Mouse (Mus musculus) right cerebral cortex, postnatal 4 days (tissue): ENCODE data around the gene Ssbp3.

Source experiments
- DNase-seq: peaks from one replicate; pipeline ENCODE4 v3.0.0-alpha.2; 2022

Gene Ssbp3

DNA sequence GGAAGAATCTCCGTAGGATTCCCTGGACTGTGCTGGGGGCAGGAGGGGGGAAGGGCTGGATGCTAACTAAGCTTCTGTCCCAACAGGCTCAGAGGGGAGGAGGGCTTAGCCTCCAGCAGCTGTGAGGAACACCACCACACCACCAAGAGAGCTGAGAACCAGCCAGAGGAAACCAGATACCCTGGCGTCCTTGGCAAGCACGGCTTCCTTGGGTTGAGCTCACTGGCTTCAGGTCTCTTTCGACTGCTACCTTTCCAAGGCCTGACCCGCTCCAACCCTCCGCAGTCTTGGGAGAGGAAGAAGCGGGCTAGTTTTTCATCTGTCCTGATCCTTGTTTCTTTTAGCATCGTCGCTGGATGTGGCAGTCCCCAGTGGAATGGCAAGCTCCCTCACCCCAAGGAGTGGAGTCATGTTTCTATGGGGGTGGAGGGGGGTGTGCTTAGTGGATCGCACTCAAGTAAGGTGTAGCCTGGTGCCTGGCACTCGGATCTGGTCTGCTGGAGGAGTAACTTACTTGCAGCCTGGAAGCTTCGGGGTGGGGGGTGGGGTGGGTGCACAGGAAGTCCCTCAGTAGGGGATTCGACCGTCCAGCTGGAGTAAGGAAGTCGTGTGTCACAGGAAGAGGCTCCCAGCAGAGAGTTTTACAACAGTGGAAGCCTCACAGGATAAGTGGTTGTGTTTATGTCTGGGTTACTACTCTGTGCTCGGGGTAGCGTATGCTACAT lies 2.6 kb upstream of the Ssbp3 start:
- no peak for DNase-seq

GRCm38 (mm10) chr4:106908426-106908809 lies 2.1 kb upstream of the Ssbp3 start:
- DNase-seq = no peak

DNA sequence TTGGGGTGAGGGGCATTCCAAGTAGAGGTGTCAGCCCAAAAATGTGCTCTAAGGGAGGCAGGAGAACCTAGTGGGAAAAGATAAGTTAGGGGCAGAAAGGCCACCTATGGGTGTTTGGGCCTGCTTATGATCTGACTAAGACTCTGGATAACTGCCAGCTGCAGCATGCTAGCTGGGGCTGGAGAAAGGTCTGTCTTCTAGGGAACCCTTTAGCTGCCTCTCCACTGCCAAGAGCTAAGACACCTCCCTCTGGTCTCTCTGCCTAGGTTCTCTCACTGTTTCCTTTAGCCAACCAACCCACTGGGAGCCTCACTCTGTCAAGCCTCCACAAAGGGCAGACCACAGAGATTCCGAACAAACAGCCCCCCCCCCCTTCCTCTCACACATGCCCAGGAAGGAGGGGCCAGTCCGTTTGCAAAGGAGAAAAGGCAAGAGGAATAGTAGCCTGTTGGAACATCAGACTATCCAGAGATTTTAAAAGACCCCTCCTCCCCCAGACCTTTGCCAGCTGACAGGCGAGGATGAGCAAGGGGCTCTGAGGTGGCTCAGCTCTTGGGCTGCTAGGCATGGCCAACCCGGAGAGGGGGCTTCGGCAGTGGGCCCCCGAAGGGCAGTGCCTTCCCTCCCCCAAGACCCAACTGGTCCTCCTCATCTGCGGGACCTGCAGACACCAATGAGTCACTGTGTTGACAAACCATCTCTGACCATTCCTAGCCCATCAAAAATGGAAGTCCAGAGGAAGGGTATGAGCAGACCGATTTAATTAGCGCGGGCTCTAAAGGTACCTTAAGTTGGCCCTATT lies 1.4 kb upstream of the Ssbp3 start:
- no peak for DNase-seq

- DNase-seq = no peak
Observed at GRCm38 (mm10) chr4:106909797-106910196, 704 bp upstream of the Ssbp3 start.

GRCm38 (mm10) chr4:106911246-106911801 lies 823 bp downstream of the Ssbp3 start:
- peak; percentile 88 for DNase-seq

GRCm38 (mm10) chr4:106911951-106912688 lies 1.6 kb downstream of the Ssbp3 start:
- DNase-seq = no peak

DNA sequence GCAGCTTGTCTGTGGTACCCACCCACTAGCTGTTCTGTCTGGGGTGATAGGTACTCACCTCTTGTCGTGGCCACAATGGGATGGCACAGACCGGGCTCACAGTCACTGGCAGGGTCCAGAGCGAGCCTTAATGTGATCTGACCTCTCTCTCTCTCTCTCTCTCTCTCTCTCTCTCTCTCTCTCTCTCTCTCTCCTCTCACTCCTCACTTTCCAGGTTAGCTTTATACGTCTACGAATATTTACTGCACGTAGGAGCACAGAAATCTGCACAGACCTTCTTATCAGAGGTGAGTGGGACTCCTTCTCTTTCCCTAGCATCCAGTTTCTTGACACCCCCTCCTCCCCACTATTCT lies 2.2 kb downstream of the Ssbp3 start:
- no peak for DNase-seq

DNA sequence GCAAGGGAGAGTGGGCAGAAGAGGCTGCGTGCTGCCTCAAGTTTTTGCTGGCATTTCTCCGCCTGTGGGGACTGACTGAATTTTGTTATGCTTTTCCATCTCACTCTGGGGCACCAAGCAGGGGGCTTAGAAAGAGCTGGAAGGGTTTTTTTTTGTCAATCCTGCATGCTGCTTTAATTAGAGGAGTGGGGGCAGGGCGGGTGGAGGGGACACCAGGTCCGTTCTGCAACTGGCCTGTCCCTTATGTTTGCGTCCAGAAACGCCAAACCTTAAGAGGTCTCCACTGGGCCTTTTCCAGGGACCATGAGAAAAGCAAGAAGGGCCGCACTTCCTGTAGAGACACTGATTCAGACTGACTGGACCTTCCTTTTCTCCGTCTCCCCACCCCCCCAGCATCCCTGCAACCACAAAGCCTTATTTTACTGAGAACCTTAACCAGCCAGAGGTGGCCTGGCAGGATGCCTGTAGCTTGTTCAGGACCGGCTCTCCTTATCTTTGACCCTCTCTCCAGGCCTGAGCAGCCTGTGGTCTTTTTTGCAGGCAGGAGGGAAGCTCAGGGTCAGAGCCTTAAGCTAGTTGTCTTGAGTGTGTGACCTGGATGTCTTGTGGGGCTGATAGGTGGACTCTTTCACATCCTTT lies 3.0 kb downstream of the Ssbp3 start:
- no peak for DNase-seq

DNA sequence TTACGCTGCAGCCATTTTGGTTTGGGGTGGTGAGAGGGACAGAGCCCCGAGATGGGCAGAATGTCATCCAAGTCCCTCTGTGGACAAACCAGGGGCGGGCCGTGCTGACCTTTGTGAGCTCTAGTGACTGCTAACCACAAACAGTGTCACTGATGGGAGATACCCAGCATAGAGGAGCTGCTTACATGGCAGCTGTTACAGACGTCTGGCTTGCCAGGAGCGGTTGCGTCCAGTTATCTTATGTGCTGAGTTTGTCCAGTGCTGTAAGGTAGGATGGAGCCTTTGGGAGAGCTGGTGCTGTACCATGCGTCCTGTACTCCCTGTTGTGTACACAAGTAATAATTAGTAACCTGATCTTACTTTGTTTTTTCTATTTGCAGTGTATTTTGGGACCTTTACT lies 4.8 kb downstream of the Ssbp3 start:
- DNase-seq = no peak

DNA sequence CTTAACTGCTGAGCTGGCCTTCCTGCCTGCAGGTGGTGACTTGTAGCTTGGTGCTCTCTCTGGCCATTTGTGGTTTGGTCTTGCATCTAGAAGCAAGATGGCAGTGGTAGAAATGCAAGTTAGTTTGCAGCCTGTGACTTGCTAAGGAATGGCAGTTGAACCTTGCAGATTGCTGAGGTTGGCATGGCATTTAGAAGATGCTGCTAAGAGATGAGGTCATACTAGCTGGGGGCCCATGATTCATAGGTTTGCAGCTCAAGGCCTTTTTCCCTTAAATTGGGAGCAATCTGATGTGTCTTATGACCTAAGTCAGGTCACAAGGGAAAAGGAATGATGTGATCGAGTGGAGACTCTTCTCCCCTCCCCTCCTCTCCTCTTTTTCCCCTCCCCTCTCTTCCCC lies 7.8 kb downstream of the Ssbp3 start:
- no peak for DNase-seq

DNA sequence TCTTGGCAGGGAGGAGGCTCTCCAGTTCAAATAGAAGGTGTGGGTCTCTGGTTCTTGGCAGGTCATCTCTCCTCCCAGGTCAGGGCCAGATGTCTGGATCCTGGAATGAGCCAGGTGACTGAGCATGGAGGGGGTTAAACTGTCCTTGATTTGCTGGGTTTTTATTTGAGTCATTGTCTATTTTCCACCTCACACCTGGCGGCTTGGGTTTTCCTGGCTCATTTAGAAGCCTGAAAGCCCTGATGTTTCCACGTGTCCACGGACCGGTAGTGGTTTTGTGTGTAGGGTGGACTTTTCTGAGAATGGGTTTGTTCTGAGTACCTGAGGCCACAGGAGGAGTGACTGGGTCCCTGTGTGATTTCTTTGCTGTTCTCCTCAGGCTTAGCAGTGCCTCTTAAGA lies 9.6 kb downstream of the Ssbp3 start:
- no peak for DNase-seq

GRCm38 (mm10) chr4:106921375-106922336 lies 11.2 kb downstream of the Ssbp3 start:
- no peak for DNase-seq

GRCm38 (mm10) chr4:106922919-106923318 lies 12.4 kb downstream of the Ssbp3 start:
- DNase-seq = no peak

DNA sequence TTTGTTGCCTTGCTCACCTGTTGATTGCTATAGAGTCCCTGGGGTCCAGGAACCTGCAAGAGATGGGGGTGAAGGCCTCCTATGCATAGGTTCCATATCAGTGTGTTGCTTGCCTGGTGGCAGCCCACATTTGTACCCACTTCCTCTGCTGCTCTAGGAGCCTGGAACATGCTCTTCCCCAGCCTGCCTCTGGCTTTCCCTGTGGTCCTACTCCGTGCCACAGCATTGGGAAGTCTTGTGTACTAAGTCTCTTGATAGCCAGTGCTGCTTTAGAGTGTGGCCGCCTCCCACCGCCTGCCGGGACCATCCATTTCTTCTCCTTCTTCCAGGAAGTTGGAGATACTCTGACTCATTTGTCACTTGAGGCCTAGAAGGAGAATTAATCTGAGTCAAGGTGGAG lies 13.7 kb downstream of the Ssbp3 start:
- no peak for DNase-seq

DNA sequence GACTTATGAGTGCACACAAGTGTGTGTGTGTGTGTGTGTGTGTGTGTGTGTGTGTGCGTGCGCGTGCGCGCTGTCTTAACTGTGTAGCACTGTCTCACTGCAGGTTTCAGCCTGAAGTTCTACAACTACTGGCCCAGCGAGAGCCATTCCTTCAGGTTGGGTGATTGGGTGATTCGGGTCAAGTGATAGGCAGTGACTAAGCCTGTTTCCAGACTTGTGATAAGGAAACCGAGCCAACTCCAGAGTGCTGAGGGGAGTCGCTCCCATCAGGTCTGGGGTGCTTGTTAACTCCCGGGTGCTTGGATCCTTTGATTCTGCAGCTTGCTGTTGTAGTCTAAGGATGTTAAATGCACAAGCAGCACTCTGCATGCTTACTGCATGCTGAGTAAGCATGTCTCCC lies 14.4 kb downstream of the Ssbp3 start:
- no peak for DNase-seq

DNA sequence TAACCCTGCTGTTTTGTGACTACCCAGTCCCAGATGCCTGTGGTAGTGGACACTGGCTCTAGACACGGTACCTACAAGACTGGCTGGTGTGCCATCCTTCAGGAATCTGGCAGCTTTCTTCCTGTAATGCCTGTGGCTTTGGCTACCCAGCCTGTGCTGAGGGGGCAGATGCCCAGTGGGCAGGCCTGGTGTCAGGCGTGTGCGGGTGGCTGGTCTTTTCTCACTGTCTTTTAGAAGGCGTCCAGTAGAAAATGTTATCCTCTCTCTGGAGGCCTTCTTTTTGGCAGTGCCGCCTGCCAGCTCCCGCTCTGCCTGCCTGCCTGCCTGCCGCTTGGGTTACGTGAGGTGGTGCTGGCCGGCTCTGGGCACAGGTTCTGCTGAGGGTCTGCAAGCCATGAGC lies 15.9 kb downstream of the Ssbp3 start:
- no peak for DNase-seq

DNA sequence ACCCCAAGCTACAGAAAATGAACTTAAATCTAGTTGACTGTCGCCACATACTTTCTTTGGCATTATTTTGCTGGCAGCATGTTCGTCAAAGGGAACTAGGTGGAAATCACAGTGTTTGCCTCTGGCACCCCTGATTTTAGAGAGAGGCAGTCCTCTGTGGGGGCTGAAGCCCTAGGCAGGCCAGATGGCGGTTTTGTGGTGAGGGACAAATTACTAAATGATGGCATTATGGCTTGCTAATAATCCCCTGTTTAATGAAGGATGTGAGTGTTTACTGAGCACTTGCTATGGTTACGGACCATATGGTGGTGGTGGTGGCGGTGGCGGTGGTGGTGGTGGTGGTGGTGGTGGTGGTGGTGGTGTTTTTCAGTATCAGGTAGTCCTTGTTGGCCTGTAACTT lies 16.5 kb downstream of the Ssbp3 start:
- no peak for DNase-seq

DNA sequence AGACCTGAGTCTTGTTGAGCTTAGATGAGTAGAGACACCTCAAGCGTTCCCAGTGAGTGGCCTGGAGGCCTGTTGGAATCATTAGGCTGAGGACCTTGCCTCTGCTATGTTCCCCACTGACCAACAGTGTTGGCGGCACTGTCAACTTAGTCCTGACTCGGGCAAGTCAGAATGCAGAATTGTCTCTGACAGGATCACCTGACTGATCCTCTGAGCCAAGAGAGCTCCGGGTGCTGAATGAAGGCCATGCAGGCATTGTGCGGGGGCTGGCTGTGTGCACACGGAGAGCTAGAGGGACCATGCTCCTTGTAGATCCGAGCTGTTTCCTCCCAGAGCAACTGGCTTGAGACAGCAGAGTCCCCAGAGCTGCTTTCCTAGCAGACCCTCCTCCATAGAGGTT lies 18.5 kb downstream of the Ssbp3 start:
- no peak for DNase-seq

GRCm38 (mm10) chr4:106932583-106932982 lies 22.1 kb downstream of the Ssbp3 start:
- DNase-seq = no peak

- no peak for DNase-seq
Observed at GRCm38 (mm10) chr4:106933813-106934482, 23.4 kb downstream of the Ssbp3 start.

GRCm38 (mm10) chr4:106934931-106935582 lies 24.6 kb downstream of the Ssbp3 start:
- no peak for DNase-seq
